Mouse (Mus musculus) right cerebral cortex, postnatal 4 days (tissue): ENCODE data around the gene Pum1.
"Not testable (repeated sequence)": the region's sequence is repeated elsewhere in the genome, so short reads cannot be mapped to it uniquely, and the experiment has no call there.

Experiments used
- DNase-seq: peaks from one replicate; pipeline ENCODE4 v3.0.0-alpha.2; 2022

The Pum1 gene

GRCm38 (mm10) chr4:130668991-130669390 lies 5.9 kb downstream of the Pum1 start:
- DNase-seq = no peak

DNA sequence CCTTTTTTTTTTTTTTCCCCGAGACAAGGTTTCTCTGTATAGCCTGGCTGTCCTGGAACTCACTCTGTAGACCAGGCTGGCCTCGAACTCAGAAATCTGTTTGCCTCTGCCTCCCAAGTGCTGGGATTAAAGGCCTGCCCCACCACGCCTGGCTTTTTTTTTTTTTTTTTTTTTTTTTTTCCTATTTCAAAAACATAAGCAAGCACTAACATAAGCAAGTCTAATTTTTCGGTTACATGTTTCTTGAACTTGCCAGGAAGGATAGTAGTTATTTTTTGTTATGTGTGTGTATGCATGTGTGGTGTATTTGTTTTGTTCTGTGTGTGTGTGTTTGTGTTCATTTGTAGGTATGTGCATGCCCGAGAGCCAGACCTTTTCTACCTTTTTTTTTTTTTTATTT lies 6.9 kb downstream of the Pum1 start:
- DNase-seq = not testable (repeated sequence)

DNA sequence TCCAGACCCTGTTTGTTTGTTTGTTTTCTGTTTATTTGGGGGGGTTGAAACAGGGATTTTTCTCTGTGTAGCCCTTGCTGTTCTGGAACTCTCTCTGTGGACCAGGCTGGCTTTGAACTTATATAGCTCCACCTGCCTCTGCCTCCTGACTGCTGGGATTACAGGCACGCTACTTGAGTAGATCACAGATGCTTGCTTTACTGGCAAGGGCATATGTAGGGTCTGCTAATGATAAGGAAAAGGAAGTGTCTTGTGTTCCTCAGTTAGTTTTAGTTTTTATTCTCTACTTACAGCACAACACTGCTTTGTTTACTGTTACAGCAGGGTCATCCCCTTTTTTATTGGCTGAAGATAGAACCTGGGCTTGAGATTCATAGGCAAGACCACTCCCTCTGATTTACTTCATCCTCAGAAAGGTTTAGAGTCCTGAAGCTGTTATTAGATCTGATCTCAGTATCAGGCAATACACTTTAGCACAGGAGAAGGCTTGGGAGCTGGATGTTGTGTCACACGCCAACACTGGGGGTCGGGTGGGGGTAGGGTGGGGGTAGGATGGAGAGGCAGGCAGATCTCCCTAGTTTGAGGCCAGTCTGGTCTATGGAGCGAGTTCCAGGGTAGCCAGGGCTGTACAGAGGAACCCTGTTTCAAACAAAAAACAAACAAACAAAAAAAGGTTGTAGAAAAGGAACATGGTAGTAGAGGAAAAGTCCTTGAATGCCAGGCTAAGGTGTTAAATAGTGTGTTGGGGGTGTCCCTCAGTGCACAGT lies 8.1 kb downstream of the Pum1 start:
- no peak for DNase-seq

- DNase-seq = no peak
Measured at GRCm38 (mm10) chr4:130672161-130672560, 9.0 kb downstream of the Pum1 start.

DNA sequence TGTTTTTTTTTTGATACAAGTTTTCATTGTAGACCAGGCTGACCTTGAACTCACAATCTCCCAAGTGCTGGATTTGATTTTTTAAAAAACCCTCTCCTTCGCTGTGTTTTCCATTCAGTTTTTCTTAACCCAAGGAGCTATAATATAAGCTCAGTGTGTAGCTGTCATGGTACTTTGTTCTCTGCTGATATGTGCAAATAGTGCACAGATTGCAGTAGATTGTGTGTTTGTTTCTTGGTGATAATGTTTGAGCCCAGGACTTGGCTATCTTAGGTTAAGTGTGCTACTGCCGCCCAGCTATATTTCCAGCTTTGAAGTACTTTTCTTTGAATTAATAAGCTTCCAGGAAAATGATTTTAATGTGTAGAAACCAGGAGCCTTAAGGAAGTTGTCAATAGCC lies 13.6 kb downstream of the Pum1 start:
- DNase-seq = no peak

- DNase-seq = no peak
Measured at GRCm38 (mm10) chr4:130678149-130678548, 15.0 kb downstream of the Pum1 start.

- DNase-seq = no peak
Measured at GRCm38 (mm10) chr4:130680676-130681075, 17.6 kb downstream of the Pum1 start.

DNA sequence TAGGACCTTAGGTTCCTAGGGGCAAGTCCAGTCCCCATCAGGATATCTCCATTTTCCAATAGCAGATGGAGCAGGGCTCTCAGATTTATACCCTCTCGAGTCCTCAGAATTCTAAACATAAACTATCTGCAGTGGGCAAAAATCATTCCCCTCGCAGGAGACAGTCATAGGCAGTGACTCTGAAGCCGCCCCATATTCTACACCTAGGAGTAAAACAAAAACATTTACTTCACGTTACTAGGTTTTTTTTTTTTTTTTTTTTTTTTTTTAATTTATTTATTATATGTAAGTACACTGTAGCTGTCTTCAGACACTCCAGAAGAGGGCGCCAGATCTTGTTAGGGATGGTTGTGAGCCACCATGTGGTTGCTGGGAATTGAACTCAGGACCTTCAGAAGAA lies 19.9 kb downstream of the Pum1 start:
- DNase-seq = not testable (repeated sequence)

DNA sequence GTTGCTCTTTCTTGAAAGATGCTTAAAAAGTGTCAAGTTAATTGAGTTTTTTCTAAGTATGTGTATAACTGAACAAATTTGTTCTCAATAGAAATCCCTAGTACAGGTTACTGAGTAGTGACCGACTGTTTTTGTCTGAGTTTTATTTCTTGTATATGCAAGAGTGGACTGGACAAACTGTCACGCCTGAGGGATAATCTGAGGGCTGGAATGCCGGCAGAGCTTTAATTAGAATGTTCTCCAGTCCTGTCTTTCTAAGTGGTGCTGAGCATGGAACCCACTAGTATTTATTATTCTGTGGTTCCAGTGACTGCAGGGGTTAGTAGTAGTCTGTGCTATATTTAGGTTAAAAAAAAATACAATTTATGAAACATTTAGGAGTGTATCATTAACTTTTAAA lies 30.8 kb downstream of the Pum1 start:
- DNase-seq = no peak

DNA sequence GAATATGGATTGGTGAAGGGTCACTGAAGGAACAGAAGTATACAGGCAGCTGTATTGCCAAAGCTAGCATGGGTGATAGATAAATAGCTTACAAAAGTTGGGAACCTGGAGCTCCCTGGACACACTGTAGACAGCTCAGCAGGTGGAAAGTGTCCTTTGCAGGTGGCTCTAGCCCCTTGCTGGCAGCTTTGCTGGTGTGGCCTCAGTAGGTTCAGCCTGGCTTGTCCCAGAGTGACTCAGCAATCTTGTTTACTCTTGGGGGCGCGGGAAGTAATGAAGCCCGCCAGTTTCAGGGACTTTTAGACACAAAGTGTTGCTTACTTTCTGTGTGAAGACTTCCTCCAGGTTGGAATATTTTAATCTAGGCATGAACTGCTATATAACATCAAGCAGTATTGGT lies 31.9 kb downstream of the Pum1 start:
- DNase-seq = no peak

- DNase-seq = no peak
Measured at GRCm38 (mm10) chr4:130701061-130701460, 37.9 kb downstream of the Pum1 start.

- DNase-seq = no peak
Measured at GRCm38 (mm10) chr4:130702835-130703535, 39.9 kb downstream of the Pum1 start.

DNA sequence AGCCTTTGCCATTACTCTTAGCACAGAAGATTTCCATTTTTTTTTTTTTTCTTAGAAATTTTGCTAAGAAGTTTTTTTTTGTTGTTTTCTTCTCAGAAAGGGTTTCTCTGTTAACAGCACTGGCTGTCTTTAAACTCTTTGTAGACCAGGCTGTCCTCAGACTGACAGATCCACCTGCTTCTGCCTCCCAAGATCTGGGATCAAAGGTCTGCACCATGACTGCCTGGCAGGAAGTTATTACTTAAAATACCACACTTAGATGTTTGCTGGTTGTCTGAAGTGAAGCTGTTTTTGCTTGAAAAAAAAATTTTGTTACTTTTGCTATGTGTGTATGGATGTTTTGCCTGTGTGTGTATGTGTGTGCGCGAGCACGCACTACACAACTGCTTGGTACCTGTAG lies 40.5 kb downstream of the Pum1 start:
- DNase-seq = no peak

- no peak for DNase-seq
Measured at GRCm38 (mm10) chr4:130704615-130705014, 41.5 kb downstream of the Pum1 start.

DNA sequence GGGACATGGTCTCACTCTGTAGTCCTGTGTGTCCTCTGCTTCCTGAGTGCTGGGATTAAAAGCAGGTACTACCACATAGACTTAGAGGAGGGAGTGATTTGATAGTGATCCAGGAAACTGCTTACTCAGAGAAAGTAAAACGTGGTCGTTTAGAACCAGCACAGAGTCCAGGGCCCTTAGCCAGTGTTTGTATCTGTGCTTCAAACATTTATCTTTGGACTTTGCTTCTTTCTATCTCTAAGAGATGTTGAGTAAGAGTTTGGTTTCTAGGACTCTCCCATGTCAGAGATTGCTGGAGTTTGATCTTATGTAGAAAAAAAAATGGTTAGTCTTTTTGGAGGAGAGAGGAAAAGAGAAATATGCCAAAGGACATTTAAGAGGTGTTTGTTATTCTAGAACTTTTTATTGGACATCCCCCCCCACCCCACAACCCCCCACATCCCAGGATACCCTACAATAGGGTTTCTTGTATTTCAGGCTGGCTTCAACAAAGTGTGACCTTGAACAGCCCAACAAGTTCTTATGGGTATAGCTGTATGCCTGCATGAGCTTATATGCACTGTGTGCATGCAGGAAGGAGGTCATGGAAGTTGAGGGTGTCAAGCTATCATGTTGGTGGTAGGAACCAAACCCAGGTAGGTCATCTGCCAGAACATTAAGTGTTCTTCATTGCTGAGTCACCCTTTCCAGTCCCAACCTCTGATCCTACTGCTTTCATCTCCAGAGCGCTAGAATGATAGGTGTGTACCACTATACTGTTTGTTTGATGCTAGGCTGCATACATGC lies 43.3 kb downstream of the Pum1 start:
- no peak for DNase-seq

DNA sequence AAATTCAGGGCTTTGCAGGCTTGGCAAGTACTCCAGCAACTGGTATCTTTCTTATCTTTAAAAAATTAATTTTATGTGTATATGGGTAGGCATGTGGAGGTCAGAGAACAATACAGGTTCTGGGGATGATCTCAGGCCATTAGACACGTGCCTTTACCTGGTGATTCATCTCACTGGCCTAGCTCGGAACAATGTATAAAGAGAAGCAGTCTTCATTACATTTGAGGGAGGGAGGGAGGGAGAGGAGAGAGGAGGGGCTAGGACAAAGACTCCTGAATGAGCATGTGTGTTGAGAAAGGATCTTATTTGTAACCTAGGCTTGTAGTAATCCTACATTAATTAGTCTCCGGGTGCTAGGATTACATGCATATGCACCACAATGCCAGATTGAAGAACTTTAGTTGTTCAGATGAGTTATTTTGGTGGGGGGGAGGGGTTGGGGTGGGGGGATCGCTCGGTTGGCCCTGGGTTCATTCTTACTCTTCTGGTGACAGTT lies 48.3 kb downstream of the Pum1 start:
- DNase-seq = no peak

DNA sequence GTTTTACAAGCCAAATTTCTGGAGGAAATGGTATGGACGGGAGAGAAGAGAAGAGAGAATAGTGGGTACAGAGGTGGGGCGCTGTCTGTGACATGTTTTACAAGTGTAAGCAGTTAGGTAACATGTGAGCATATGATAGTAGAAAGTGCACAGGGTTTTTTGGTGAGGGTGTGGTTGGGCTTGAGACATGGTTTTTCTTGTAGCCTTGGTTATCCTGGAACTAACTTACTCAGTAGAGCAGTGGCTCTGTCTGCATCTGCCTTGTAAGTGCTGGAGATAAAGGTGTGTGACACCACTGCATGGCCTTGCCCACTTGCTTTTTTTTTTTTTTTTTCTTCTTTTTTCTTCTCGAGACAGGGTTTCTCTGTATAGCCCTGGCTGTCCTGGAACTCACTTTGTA lies 49.2 kb downstream of the Pum1 start:
- no peak for DNase-seq

DNA sequence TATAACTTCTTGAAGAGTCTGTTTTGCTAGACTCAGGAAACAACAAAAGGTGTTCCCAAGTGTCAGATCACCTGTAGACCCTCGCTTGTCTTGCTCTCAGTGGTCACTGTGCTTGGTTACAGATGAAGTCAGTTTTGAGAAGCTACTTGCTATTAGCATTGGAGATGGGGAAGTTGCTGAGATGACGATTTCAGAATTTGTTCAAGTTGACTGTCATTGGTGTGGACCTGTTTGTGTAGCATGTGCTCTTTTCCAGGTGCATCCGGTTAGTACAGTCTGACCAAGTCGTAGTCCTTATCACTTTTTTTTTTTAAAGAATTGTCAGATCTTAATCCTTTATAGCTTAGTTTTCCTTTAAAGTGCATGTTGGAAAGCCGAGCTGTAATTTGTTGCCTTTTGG lies 50.3 kb downstream of the Pum1 start:
- no peak for DNase-seq

DNA sequence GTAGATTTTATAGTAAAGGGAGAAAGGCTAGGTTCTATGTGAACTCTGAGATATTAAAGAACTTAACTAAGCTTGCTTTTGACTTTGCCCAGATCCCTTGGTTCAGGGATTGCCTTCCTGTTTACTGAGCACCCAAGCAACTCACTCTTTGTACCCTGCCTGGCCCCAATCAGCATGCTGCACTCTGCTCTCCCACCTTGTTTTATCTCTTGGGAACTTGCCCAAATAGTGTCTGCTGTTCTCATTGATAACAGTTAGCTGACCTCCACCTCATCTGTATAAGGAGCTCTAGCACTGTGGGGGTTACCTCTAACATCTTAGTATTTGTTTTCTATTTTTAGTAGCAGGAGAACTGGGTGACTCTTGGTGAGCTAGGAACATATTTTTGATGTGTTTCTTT lies 52.0 kb downstream of the Pum1 start:
- DNase-seq = no peak

DNA sequence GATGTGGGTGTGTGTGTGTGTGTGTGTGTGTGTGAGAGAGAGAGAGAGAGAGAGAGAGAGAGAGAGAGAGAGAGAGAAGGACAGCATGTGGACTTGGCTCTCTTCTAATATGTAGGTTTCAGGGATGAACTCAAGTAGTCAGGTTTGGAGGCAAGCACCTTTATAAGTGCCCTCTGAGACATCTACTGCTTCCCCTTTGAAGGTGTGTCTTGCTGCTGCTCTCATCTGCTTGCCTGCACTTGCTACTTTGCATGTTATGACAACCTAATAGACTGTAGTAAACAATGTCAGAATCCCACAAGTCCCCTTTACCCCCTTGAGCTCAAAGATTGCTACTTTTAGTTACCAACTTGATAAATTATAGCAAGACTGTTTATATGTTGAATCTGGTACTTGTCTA lies 52.5 kb downstream of the Pum1 start:
- DNase-seq = no peak

DNA sequence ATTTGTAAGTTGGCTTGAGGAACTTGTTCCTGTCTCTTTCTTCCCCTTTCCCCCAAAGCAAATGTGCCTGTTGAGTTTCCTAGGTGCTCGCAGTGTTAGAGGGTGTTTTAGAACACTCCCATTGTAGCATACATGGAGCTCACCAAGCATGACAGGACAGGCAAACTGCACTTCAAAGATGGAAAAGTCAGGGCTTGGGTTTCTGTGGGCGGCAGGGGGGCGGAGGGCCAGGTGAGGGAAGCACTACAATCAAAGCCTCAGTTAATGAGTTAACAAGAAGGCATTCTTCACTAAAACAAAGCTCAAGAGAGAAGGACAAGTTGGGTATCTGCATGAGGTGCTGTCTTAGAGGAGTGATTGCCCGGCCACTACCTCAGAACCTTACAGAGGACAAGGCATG lies 56.2 kb downstream of the Pum1 start:
- DNase-seq = no peak

DNA sequence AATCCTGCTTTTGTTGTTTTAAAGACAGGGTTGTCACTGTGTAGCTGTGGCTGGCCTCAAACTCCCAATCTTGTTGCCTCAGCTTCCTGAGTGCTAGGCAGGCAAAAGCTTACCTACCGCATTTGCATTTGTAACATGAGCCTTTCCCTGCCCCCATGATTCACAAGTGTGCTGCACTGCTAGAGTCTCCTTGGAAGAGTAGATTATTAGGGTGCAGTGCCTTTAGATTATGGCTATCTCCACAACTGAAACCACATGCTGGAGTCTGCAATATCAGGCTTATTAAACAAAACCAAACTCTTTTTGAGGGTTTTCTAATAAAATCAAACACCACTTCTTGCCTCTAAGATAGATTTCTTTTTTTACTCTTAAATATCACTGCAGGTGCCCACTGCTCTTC lies 59.5 kb downstream of the Pum1 start:
- DNase-seq = no peak

- DNase-seq = no peak
Measured at GRCm38 (mm10) chr4:130726118-130726517, 63.0 kb downstream of the Pum1 start.

DNA sequence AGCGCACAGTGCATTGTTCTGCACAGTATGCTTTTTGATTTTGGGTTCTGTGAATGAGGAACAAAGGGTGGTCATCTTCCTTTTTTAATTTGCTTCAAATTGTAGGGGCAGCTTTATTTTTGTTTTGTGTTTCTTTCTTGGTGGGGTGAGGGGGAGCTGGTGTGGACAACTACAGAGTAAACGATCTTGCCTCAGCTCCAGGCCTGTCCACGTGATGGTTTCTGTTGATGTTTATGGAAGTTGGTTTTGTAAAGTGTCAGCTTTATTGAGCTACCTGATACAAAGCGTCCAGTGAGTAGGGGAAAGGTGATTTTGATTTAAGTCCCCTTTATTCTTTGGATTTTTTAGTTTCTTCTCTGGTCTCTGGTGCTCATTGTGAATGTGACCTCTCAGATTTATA lies 72.8 kb downstream of the Pum1 start:
- DNase-seq = no peak
